Mouse (Mus musculus): ENCODE results near the gene Naa40. TPM values are rescaled to one million over a fixed set of nuclear protein-coding genes. Genes with fewer than 3 reads are reported as not detected.

The Naa40 gene
- total and polyA plus RNA-seq, 3 experiments: 18.5 to 19.9 (median 19.9) TPM

DNA sequence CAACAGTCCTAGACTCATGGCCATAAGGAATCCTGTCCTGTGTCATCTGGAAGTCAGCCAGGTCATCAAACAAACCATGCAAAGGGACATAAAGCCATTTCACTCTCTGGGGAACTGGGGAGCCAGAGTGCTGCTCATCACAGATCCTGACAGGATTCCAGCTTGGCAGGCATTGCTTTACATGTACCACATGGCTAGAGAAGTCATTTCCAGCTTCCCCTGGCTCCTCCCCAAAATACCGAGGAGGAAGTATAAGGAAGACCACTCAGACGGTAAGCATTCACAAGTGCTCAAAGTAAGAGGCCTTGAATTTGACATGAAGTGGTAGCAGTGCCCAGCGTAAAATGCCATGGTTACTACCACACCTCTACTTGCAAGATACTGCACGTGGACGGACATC is 26.5 kb downstream of the Naa40 start:
- DNase-seq: no peak

DNA sequence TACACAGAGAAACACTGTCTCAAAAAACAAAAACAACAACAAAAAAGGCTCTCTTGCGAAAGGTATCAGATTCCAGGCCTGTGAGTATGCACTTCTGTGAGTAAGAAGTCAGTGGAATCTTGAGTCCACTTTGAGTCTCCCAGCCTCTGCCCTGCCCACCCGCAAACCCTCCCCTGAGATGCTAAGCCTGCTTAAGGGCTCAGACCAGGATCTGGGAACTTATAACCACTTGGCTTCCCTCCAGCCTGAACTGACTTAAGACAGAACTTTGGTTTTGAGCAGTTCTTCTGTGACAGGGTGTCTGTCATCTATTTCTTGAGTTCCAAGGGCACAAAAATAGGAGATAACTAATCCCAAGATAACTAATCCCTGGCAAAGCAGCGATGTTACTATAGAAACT is 28.0 kb downstream of the Naa40 start:
- DNase-seq: no peak

GRCm38 (mm10) chr19:7212216-7212615 is 28.8 kb downstream of the Naa40 start:
- no peak for DNase-seq

DNA sequence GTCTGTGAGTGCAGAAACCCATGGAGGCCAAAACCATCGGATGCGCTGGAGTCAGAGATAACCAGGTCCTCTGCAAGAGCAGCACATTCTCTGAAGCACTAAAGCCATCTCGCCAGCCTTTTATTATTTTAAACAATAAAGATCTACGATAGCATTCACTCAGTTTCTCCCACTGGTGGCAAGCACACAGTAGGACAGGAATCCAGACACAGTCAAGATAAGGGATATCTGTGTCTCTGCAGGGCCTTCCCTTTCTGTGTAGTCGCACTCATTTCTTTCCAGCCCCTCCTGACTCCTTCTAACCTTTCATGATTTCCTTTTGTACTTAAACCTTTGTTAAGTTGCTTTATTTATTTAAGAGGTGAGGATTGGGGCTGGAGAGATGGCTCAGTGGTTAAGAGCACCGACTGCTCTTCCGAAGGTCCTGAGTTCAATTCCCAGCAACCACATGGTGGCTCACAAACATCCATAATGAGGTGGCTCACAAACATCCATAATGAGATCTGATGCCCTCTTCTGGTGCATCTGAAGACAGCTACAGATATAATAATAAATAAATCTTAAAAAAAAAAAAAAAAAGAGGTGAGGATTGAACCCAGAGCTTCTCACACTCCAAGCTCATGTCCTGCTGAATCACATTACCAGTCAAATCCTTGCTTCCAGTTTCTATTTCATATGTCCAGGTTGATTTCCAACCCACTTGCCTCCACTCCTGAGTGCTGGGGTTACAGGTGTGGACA is 30.9 kb downstream of the Naa40 start:
- no peak for DNase-seq

DNA sequence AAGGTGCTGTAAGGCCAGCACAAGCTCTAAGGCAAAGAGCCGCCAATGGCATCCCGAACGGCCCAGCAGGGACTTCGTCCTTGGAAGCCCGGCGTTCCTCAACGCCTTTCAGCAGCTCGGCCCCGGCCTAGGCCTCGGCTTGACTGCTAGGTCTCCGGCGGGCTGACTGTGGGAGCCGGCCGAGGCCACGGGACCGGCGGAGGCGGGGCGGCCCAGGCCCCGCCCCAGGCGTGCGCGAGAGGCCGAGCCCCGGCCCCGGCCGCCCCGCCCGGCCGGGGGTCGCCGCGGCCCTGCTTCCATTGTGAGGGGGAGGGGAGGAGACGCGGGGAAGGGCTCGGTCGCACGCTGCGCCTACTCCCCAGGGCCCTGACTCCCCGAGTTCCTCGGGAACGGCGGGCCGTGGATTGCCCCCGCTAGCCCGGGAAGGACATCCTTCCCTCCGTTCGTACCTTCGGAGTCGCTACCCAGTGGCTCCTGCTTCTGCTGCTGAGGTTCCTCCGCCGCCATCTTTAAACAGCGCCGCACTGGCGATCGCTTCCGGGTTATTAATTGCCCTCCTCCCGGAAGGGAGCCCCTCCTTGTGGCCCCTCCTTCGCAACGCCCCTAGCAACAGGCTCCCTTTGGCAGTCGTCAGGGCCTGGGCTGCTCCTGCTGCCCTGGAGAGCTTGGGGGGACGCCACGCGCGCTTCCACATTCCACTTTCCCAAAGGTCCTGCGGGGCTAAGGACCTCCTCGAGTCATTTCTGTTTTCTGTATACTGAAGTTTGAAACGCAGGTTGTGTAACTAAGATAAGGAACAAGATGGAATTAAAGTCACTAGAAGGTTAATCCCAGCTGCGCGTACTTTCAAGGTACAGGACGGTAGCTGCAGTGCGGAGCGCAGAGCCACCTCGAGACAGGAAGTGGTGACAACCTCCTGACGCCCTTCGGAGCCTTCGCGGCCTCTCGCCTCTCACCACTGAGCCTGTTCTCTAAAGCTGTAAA is 34.9 kb downstream of the Naa40 start, which contains the start of gene Otub1:
Gene Otub1, minus strand, starts transcription at position 564 of the 984 bp plus-strand sequence.
- peak; percentile 96 for DNase-seq

DNA sequence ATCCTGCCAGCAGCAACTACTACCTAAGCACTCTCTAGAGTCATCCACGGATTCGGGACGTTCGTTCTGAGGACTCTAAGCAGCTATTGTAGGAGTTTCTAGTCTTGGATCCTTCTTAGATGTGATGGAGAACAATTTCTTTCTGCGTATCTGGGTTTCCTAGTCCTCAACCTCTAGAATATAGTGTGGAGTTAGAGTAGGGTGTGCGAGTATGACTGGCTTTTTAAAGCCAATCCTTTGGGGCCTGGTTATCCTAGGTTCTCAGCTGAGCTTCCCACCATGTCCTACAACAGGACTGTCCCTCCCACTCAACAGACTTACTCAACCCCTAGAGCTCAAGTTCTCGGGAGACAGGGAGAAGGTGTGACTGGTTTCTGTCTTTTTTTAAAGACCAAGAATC is 35.7 kb downstream of the Naa40 start:
- DNase-seq: no peak

DNA sequence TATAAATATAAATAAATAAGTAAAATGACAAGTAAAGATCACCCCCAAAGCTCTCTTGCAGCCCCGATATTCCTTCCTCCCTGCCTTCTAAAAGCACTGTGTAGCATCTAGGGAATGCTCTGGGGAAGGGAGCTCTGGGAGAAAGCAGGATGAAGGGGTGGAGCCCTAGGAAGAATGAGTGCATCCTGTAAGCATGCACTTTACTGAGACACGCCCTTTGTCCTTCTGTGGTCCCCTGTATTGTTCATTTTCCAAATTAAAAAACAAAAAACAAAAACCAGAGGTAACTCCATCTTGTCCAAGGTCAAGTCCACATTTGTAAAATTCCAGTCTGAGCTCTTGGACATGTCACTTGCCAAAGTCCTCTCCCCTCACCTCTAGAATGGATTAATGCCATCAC is 36.1 kb downstream of the Naa40 start:
- no peak for DNase-seq

GRCm38 (mm10) chr19:7200427-7200826 is 40.6 kb downstream of the Naa40 start:
- DNase-seq: peak; percentile 51

- DNase-seq: no peak
Measured at GRCm38 (mm10) chr19:7199089-7199488, 41.9 kb downstream of the Naa40 start.

DNA sequence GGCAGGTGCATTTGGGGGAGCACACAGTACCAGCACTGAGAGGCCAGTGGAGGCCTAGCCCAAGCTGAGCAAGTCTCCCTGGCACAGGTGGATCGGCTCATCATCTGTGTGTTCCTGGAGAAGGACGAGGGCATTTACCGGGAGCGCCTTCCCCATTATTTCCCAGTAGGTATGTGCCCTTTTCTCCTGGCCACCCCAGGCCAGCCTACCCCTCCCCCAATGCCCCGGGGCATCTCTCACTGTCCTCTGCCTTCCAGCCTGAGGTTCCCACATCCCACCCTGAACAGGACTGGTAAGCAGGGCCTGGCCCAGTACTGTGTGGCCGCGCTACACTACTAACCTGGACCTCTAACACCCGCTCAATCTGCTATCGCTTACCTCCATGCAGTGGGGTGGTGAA is 43.5 kb downstream of the Naa40 start:
- peak; percentile 33 for DNase-seq

- DNase-seq: peak; percentile 66
Measured at GRCm38 (mm10) chr19:7196741-7197270, 44.2 kb downstream of the Naa40 start.

DNA sequence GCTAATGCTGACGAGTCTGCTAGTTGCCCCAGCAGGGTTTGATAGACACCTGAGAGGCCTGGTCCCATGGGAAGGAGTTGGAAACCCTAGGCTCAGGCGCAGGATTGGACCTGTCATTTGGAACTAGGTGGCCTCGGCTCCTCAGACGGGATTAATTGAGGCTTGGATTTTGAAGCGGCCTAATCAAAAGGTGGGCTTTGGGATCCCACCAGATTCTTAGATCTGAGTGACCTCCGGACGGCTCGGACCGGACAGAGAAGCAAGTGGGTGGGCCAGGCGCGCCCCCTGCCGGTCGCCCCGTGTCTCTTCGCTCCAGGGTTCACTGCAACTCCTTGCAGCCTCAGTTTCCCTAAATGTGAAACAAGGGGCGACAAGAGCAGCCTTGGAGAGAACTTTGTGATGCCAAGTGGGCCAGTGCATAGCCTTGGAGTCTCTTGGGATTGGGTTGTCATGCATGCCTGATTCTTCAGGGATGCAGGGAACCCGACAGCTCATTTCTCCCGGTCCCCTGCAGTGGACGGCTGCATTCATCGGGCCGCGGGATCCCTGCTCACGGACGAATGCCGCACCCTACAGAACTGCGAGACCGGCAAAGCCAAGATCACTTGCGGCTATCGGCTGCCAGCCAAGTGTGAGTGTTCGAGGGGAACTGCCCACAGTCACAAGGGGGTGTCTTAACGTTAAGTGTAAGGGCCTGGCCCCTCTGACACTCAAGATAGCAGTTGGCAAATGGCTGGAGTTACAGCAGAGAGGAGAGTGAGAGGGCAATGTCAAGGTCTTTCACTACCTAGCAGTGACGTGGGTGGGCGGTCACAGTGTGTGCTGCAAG is 44.9 kb downstream of the Naa40 start:
- peak; percentile 75 for DNase-seq

- DNase-seq: no peak
Measured at GRCm38 (mm10) chr19:7192561-7192967, 48.4 kb downstream of the Naa40 start.

GRCm38 (mm10) chr19:7191639-7192038 is 49.3 kb downstream of the Naa40 start:
- DNase-seq: no peak

DNA sequence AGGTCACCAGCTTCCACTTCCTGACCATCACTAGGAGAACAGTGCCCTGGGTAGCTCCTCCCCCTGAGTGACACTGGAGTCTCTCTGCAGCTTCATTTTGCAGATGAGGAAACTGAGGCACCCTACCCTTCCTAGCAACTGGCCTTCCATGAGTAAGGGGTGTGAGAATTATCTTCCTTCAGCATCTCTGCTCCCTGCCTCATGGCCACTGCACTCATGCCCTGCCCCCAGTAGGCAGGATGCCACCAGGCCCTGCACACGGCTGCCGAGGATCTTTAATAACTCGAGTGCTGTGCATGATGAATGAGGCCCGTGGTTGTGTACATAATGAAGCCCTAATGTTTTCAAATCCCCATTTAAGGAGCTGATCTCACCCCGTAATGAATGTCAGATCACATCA is 50.0 kb downstream of the Naa40 start:
- DNase-seq: no peak

DNA sequence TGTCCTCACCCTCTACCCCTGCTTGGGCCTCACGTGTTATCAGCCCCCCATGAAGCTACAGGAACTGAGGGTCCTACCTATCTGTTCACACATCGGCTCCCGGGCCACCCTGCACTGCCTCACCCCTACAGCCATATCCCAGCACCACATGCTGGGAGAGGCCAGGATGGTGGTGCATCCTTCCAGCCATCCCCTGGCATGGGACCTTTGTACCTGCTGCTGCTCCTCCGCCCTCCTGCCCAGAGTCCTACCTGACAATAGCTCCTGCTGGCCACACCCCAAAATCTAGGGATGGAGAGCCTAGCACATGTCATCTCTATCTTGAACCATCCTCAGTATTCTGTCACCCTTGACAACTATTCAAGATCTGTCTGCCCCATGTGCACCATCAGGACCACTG is 52.0 kb downstream of the Naa40 start:
- no peak for DNase-seq

DNA sequence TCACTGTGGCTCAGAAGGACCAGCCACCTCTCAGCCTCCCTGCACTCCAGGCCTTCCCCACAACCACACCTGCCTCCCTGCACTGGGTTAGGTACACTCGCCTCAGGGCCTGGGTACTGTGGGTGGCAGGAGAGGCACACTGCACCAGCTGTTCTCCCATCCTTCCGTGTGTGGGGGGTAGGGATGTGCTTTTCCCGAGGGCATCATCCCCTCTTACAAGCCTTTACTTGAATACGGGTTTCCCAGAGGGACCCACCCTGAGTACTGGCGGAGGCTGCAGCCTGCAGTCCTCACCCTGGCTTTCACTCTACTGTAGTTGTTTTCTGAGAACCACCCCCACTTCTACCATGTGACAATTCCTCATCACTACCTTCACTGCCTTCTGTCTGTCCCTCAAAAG is 53.8 kb downstream of the Naa40 start:
- DNase-seq: no peak

DNA sequence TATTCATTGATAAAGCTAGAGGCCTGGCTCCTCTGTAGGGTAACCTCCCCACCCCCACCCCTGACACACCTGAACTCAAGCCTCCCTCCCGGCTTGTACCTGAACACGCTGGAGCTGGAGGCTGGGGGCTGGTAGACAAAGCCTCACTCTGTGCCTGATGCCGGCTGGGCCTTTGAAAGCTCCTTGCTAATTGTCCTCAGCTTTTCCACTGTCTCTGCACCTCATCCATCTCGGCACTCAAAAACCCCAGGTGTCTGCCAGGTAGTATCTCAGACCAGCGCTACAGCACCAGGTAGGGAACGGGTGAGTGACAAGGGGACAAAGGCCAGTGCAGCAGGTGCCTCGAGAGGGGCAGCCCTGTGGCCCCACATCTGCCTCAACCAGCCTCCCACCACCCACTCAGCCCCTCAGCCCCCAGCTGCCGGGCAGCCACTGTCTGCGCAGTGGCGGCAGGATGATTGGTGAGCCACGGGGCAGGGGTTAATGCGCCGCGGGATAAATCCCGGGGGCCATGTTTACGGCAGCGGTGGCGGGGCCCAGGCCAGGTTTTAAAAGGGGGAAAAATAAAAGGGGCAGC is 55.2 kb downstream of the Naa40 start:
- DNase-seq: no peak

DNA sequence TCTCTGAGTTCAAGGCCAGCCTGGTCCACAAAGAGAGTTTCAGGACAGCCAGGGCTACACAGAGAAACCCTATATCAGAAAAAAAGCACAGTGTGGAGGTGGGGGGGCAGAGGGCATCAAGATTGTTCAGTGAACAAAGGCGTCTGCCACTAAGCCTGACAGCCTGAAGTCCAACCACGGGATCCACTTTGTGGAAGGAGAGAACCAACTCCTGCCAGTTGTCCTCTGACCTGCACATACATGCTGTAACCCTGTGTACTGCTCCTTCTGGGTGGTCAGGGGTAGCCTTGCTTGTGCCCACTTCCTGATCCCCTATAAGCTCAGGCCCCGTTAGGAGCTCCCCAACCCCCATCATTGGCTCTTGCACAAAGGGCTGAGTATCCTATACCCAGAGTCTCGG is 55.9 kb downstream of the Naa40 start:
- DNase-seq: no peak

DNA sequence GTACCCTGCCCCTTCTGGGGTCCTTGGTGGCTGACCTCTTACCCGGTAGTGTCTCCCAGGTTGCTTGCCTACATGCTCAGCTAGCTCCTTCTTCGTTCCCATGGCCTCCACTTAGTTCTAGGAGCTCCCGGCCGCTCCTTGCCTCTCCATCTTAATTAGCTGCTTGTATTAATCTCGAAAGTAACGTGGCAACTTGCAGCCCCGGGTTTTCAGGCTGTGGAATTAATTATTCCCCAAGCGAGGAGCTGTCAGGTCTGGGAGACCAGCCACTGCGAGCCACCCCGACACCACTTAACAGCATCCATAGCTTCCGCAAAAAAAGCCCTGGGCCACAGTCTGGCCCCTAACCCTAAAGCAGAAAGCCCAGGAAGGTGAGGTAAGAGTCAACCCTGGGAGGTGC is 57.6 kb downstream of the Naa40 start:
- DNase-seq: no peak

DNA sequence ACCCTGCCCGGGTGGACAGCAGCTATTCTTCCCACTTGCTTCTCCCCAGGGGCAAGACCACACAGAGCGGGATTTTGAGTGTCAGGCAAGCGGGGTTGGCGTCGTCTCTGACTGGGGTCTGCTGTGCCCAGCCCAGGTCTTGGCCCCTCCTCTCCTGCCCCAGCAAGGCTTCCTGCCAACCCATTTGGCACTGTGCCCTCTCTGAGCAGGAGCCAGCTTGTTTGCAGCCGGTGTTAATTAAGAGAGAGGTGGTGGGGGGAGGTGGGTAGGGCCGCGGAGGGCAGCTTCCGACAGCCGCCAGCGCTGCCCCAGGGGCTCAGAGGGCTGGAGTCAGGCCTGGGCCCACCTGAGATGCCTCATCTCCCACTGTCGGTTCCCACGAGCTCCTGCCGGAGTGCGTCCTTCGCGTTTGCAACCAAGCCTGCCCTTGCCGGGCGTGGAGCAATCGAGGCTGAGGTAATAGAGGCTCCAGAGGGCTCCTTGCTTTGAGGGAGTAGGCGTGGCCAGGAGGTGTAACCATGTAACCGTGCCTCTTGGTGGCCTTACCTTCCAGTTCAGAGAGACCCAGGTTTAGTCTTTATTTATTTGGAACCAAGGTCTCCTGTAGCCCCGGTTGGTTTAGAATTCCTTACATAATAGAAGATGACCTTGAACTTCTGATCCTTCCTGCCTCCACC is 58.6 kb downstream of the Naa40 start:
- peak; percentile 76 for DNase-seq

Measured in adrenal gland, adult 2 months (tissue).